Mouse (Mus musculus): ENCODE data around the gene Hexim2. TPM values are rescaled to one million over a fixed set of nuclear protein-coding genes. Genes with fewer than 3 reads are reported as not detected.

The Hexim2 gene
- polyA plus RNA-seq, 1 experiment: 4.5 TPM

GRCm38 (mm10) chr11:103106386-103106785 lies 25.8 kb upstream of the Hexim2 start:
- TF ChIP-seq EP300 (IDR thresholded peaks at IDR 0.05; ENCODE audit: insufficient read depth, low read depth, low read length): 0 out of 2 replicates have a peak, but pooled peaks have one; percentile 21
- no peak for TF ChIP-seq CTCF (IDR thresholded peaks at IDR 0.05; ENCODE audit: low read depth, low read length)
- Histone ChIP-seq H3K27me3 (ENCODE audit: control insufficient read depth, insufficient read depth, low read length, poor library complexity, severe bottlenecking) (no peaks in the 10 kb centered on the region), H3K36me3 (ENCODE audit: control insufficient read depth, insufficient read depth, low read length, poor library complexity, severe bottlenecking) (0 out of 2 replicates have a peak, but pooled peaks cover 3% of the 10 kb centered on the region)

GRCm38 (mm10) chr11:103111301-103111700 lies 20.9 kb upstream of the Hexim2 start:
- Histone ChIP-seq H3K9me3 (replicated peaks; ENCODE audit: control insufficient read depth, insufficient read depth, low read length, poor library complexity, severe bottlenecking) (no peaks in the 10 kb centered on the region), H3K27me3 (ENCODE audit: control insufficient read depth, insufficient read depth, low read length, poor library complexity, severe bottlenecking) (no peaks in the 10 kb centered on the region), H3K9ac (ENCODE audit: low read depth, poor library complexity, severe bottlenecking) (peak overlapping the region; percentile 96), H3K4me1 (ENCODE audit: control insufficient read depth, insufficient read depth, low read length) (no peaks in the 10 kb centered on the region), H3K27ac (ENCODE audit: insufficient read depth, low read length) (peak overlapping the region; percentile 93), H3K36me3 (ENCODE audit: control insufficient read depth, insufficient read depth, low read length, poor library complexity, severe bottlenecking) (peaks cover 3% of the 10 kb centered on the region; the same call in 1 of the 2 replicates), H3K4me3 (ENCODE audit: low read depth, low read length) (peak overlapping the region; percentile 74)
- no peak for TF ChIP-seq CTCF (IDR thresholded peaks at IDR 0.05; ENCODE audit: low read depth, low read length)
- TF ChIP-seq EP300 (IDR thresholded peaks at IDR 0.05; ENCODE audit: insufficient read depth, low read depth, low read length): no peak
- TF ChIP-seq POLR2A (IDR thresholded peaks at IDR 0.05; ENCODE audit: insufficient read depth, low read length): no peak

More at GRCm38 (mm10) chr11:103106386-103106785, 25.8 kb upstream of the Hexim2 start:
- Histone ChIP-seq H3K9me3 (replicated peaks; ENCODE audit: control insufficient read depth, insufficient read depth, low read length, poor library complexity, severe bottlenecking) (no peaks in the 10 kb centered on the region), H3K9ac (ENCODE audit: low read depth, poor library complexity, severe bottlenecking) (no peak overlapping the region), H3K4me3 (ENCODE audit: low read depth, low read length) (no peak overlapping the region), H3K4me1 (ENCODE audit: control insufficient read depth, insufficient read depth, low read length) (no peaks in the 10 kb centered on the region), H3K27ac (ENCODE audit: insufficient read depth, low read length) (peak overlapping the region; percentile 76)

GRCm38 (mm10) chr11:103111881-103112551 lies 20.2 kb upstream of the Hexim2 start:
- Histone ChIP-seq H3K27me3 (ENCODE audit: control insufficient read depth, insufficient read depth, low read length, poor library complexity, severe bottlenecking) (no peaks in the 10 kb centered on the region), H3K4me3 (ENCODE audit: low read depth, low read length) (peak overlapping the region; percentile 74), H3K36me3 (ENCODE audit: control insufficient read depth, insufficient read depth, low read length, poor library complexity, severe bottlenecking) (peaks cover 3% of the 10 kb centered on the region; the same call in 1 of the 2 replicates), H3K27ac (ENCODE audit: insufficient read depth, low read length) (peak overlapping the region; percentile 93), H3K4me1 (ENCODE audit: control insufficient read depth, insufficient read depth, low read length) (no peaks in the 10 kb centered on the region), H3K9ac (ENCODE audit: low read depth, poor library complexity, severe bottlenecking) (peak overlapping the region; percentile 96), H3K9me3 (replicated peaks; ENCODE audit: control insufficient read depth, insufficient read depth, low read length, poor library complexity, severe bottlenecking) (no peaks in the 10 kb centered on the region)
- peak; percentile 47 for TF ChIP-seq EP300 (IDR thresholded peaks at IDR 0.05; ENCODE audit: insufficient read depth, low read depth, low read length)
- peak; percentile 10 for TF ChIP-seq POLR2A (IDR thresholded peaks at IDR 0.05; ENCODE audit: insufficient read depth, low read length)
- no peak for TF ChIP-seq CTCF (IDR thresholded peaks at IDR 0.05; ENCODE audit: low read depth, low read length)

- Histone ChIP-seq H3K36me3 (ENCODE audit: control insufficient read depth, insufficient read depth, low read length, poor library complexity, severe bottlenecking) (peaks cover 3% of the 10 kb centered on the region; the same call in 1 of the 2 replicates), H3K27ac (ENCODE audit: insufficient read depth, low read length) (peak overlapping the region; percentile 93), H3K4me3 (ENCODE audit: low read depth, low read length) (peak overlapping the region; percentile 74), H3K27me3 (ENCODE audit: control insufficient read depth, insufficient read depth, low read length, poor library complexity, severe bottlenecking) (no peaks in the 10 kb centered on the region), H3K9me3 (replicated peaks; ENCODE audit: control insufficient read depth, insufficient read depth, low read length, poor library complexity, severe bottlenecking) (no peaks in the 10 kb centered on the region), H3K4me1 (ENCODE audit: control insufficient read depth, insufficient read depth, low read length) (no peaks in the 10 kb centered on the region), H3K9ac (ENCODE audit: low read depth, poor library complexity, severe bottlenecking) (peak overlapping the region; percentile 96)
- no peak for TF ChIP-seq EP300 (IDR thresholded peaks at IDR 0.05; ENCODE audit: insufficient read depth, low read depth, low read length)
- TF ChIP-seq POLR2A (IDR thresholded peaks at IDR 0.05; ENCODE audit: insufficient read depth, low read length): peak; percentile 5
- TF ChIP-seq CTCF (IDR thresholded peaks at IDR 0.05; ENCODE audit: low read depth, low read length): no peak
These were observed 19.7 kb upstream of the Hexim2 start for GRCm38 (mm10) chr11:103112552-103112912.

GRCm38 (mm10) chr11:103113005-103113404 lies 19.2 kb upstream of the Hexim2 start:
- peak overlapping the region; percentile 74 for H3K4me3 ChIP-seq (ENCODE audit: low read depth, low read length)
- H3K4me1 ChIP-seq (ENCODE audit: control insufficient read depth, insufficient read depth, low read length): no peaks in the 10 kb centered on the region
- no peaks in the 10 kb centered on the region for H3K27me3 ChIP-seq (ENCODE audit: control insufficient read depth, insufficient read depth, low read length, poor library complexity, severe bottlenecking)
- H3K9ac ChIP-seq (ENCODE audit: low read depth, poor library complexity, severe bottlenecking): peak overlapping the region; percentile 96
- TF ChIP-seq CTCF (IDR thresholded peaks at IDR 0.05; ENCODE audit: low read depth, low read length): no peak
- no peak for TF ChIP-seq EP300 (IDR thresholded peaks at IDR 0.05; ENCODE audit: insufficient read depth, low read depth, low read length)
- TF ChIP-seq POLR2A (IDR thresholded peaks at IDR 0.05; ENCODE audit: insufficient read depth, low read length): no peak
- H3K36me3 ChIP-seq (ENCODE audit: control insufficient read depth, insufficient read depth, low read length, poor library complexity, severe bottlenecking): peaks cover 3% of the 10 kb centered on the region; the same call in 1 of the 2 replicates
- H3K27ac ChIP-seq (ENCODE audit: insufficient read depth, low read length): peak overlapping the region; percentile 93
- no peaks in the 10 kb centered on the region for H3K9me3 ChIP-seq (replicated peaks; ENCODE audit: control insufficient read depth, insufficient read depth, low read length, poor library complexity, severe bottlenecking)

- peaks cover 3% of the 10 kb centered on the region; the same call in 1 of the 2 replicates for H3K36me3 ChIP-seq (ENCODE audit: control insufficient read depth, insufficient read depth, low read length, poor library complexity, severe bottlenecking)
- H3K4me3 ChIP-seq (ENCODE audit: low read depth, low read length): no peak overlapping the region
- TF ChIP-seq POLR2A (IDR thresholded peaks at IDR 0.05; ENCODE audit: insufficient read depth, low read length) (no peak), EP300 (IDR thresholded peaks at IDR 0.05; ENCODE audit: insufficient read depth, low read depth, low read length) (no peak), CTCF (IDR thresholded peaks at IDR 0.05; ENCODE audit: low read depth, low read length) (no peak)
- no peaks in the 10 kb centered on the region for H3K9me3 ChIP-seq (replicated peaks; ENCODE audit: control insufficient read depth, insufficient read depth, low read length, poor library complexity, severe bottlenecking)
- H3K27me3 ChIP-seq (ENCODE audit: control insufficient read depth, insufficient read depth, low read length, poor library complexity, severe bottlenecking): no peaks in the 10 kb centered on the region
- peak overlapping the region; percentile 96 for H3K9ac ChIP-seq (ENCODE audit: low read depth, poor library complexity, severe bottlenecking)
- H3K4me1 ChIP-seq (ENCODE audit: control insufficient read depth, insufficient read depth, low read length): no peaks in the 10 kb centered on the region
- peak overlapping the region; percentile 73 for H3K27ac ChIP-seq (ENCODE audit: insufficient read depth, low read length)
These were observed 18.5 kb upstream of the Hexim2 start for GRCm38 (mm10) chr11:103113771-103114170.

Data from ES-Bruce4 (cell line).